Mouse (Mus musculus): ENCODE data around the gene Gdap2. TPM values are rescaled to one million over a fixed set of nuclear protein-coding genes. Genes with fewer than 3 reads are reported as not detected.

Gdap2 gene
- polyA plus RNA-seq, 2 experiments = 23.3 to 36.0 TPM

DNA sequence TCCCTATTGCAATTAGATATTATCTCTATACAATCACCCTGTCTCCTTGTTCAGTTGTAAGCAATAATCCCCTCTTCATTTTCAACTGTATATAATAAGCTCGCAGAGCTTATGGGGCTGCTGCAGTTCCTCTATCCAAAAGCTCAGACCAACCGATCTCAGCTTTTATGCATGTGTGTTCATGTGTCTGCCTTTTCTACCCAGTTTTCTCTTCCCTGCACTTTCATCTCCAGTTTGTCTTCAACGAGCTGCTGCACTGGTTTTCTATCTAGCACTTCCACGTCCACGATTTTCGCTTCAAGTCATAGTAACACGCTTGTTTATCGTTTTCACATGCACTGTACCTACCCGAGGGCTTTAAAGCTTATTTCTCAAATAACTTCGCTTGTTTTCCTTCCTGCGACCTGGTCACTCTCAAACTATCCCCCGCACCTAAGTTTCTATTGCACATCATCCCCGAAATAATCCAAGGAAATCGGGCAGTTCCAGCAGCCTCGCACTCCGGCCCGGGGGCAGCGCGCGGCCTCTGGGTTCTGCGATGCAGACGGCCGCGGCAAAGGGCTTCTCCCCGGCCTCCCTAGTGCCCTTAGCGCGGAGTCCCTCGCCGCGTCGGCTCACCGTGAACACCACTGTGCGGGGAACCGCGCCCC lies 391 bp upstream of the Gdap2 start:
- ATAC-seq (ENCODE audit: low FRiP score, low read depth) = peak; percentile 56; the same call in 1 of the 2 replicates
- H3K36me3 ChIP-seq (ENCODE audit: control insufficient read depth, insufficient read depth, low read length) = peaks cover 33% of the 10 kb centered on the region

DNA sequence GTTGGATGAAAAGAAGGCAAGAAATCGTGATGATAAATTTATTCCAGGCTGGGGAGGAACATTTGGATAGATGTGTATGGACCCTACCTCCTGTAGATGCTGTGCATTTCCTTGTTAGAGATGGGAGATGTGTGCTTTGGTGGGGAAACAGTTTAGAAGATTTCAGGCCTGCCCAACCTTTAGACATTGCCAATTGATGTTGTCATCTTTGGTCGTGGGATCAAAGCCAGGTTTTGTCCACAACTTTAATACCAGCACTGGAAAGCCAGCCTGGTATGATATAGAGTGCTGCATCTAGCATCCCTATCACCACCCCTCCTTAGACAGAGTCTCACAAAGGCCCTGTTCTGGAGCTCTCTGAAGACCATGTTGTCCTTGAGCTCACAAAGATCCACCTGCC lies 1.4 kb downstream of the Gdap2 start:
- TF ChIP-seq POLR2A (IDR thresholded peaks at IDR 0.05; ENCODE audit: borderline replicate concordance, extremely low read depth, insufficient read depth, insufficient read length) = no peak
- WGBS = 85% methylated on average over 2 of the region's 2 CpGs
- no peak overlapping the region for H3K4me2 ChIP-seq (replicated peaks; ENCODE audit: low read depth, low read length, severe bottlenecking)

More for the DNA sequence above, 391 bp upstream of the Gdap2 start:
- Histone ChIP-seq H3K9ac (ENCODE audit: low read depth, low read length, severe bottlenecking) (peak overlapping the region; percentile 82), H3K4me3 (replicated peaks; ENCODE audit: low read length) (peak overlapping the region; percentile 82), H3K4me2 (replicated peaks; ENCODE audit: low read depth, low read length, severe bottlenecking) (peak overlapping the region; percentile 76), H3K27ac (replicated peaks; ENCODE audit: low read depth, low read length) (peak overlapping the region; percentile 58; the same call in 1 of the 2 replicates), H3K9me3 (ENCODE audit: control insufficient read depth, low read length) (no peaks in the 10 kb centered on the region), H3K4me1 (ENCODE audit: control insufficient read depth, insufficient read depth, low read length) (peaks cover 7% of the 10 kb centered on the region), H3K27me3 (ENCODE audit: control insufficient read depth, insufficient read depth, low read length) (no peaks in the 10 kb centered on the region)
- WGBS = 2% methylated on average over 32 of the region's 35 CpGs
- TF ChIP-seq POLR2A (IDR thresholded peaks at IDR 0.05; ENCODE audit: borderline replicate concordance, extremely low read depth, insufficient read depth, insufficient read length) = no peak
- no peak for DNase-seq (ENCODE audit: low spot score)

GRCm38 (mm10) chr3:100164991-100165390 lies 2.8 kb downstream of the Gdap2 start:
- Histone ChIP-seq H3K27me3 (ENCODE audit: control insufficient read depth, insufficient read depth, low read length) (no peaks in the 10 kb centered on the region), H3K4me1 (ENCODE audit: control insufficient read depth, insufficient read depth, low read length) (peaks cover 7% of the 10 kb centered on the region), H3K4me2 (replicated peaks; ENCODE audit: low read depth, low read length, severe bottlenecking) (no peak overlapping the region), H3K27ac (replicated peaks; ENCODE audit: low read depth, low read length) (no peak overlapping the region), H3K9me3 (ENCODE audit: control insufficient read depth, low read length) (no peaks in the 10 kb centered on the region), H3K4me3 (replicated peaks; ENCODE audit: low read length) (no peak overlapping the region), H3K9ac (ENCODE audit: low read depth, low read length, severe bottlenecking) (no peak overlapping the region), H3K36me3 (ENCODE audit: control insufficient read depth, insufficient read depth, low read length) (peaks cover 13% of the 10 kb centered on the region)
- TF ChIP-seq POLR2A (IDR thresholded peaks at IDR 0.05; ENCODE audit: borderline replicate concordance, extremely low read depth, insufficient read depth, insufficient read length) = no peak
- ATAC-seq (ENCODE audit: low FRiP score, low read depth) = no peak
- no peak for DNase-seq (ENCODE audit: low spot score)

More for the DNA sequence above, 1.4 kb downstream of the Gdap2 start:
- peaks cover 7% of the 10 kb centered on the region for H3K4me1 ChIP-seq (ENCODE audit: control insufficient read depth, insufficient read depth, low read length)
- H3K36me3 ChIP-seq (ENCODE audit: control insufficient read depth, insufficient read depth, low read length) = peaks cover 22% of the 10 kb centered on the region
- no peak overlapping the region for H3K27ac ChIP-seq (replicated peaks; ENCODE audit: low read depth, low read length)
- H3K4me3 ChIP-seq (replicated peaks; ENCODE audit: low read length) = no peak overlapping the region
- DNase-seq (ENCODE audit: low spot score) (no peak), ATAC-seq (ENCODE audit: low FRiP score, low read depth) (no peak)
- H3K9ac ChIP-seq (ENCODE audit: low read depth, low read length, severe bottlenecking) = no peak overlapping the region
- no peaks in the 10 kb centered on the region for H3K27me3 ChIP-seq (ENCODE audit: control insufficient read depth, insufficient read depth, low read length)
- no peaks in the 10 kb centered on the region for H3K9me3 ChIP-seq (ENCODE audit: control insufficient read depth, low read length)

DNA sequence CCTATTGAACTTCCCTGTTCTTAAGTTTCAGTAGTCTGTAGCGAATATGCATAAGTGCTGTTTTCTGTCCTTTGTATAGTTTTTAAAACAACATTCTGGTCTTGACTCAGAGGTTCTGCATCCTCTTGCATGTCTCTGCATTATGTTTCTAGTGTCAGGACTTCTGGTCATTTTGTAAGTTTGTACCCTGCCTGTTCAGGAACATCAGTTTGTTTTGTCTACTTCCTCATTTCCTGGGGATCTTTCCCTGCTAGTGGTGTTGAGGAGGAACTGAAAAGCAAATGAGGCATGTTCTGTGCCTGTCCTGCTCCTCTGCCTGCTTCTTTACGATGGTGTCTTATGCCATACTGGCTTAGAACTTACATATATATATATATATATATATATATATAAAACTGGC lies 13.8 kb downstream of the Gdap2 start:
- no peak for DNase-seq (ENCODE audit: low spot score)
- no peak for ATAC-seq (ENCODE audit: low FRiP score, low read depth)
- Histone ChIP-seq H3K27ac (replicated peaks; ENCODE audit: low read depth, low read length) (no peak overlapping the region), H3K27me3 (ENCODE audit: control insufficient read depth, insufficient read depth, low read length) (no peaks in the 10 kb centered on the region), H3K9ac (ENCODE audit: low read depth, low read length, severe bottlenecking) (no peak overlapping the region), H3K4me1 (ENCODE audit: control insufficient read depth, insufficient read depth, low read length) (no peaks in the 10 kb centered on the region), H3K36me3 (ENCODE audit: control insufficient read depth, insufficient read depth, low read length) (peaks cover 71% of the 10 kb centered on the region), H3K4me2 (replicated peaks; ENCODE audit: low read depth, low read length, severe bottlenecking) (no peak overlapping the region), H3K9me3 (ENCODE audit: control insufficient read depth, low read length) (no peaks in the 10 kb centered on the region), H3K4me3 (replicated peaks; ENCODE audit: low read length) (no peak overlapping the region)
- 89% methylated on average over 2 of the region's 2 CpGs for WGBS
- TF ChIP-seq POLR2A (IDR thresholded peaks at IDR 0.05; ENCODE audit: borderline replicate concordance, extremely low read depth, insufficient read depth, insufficient read length) = no peak

- H3K36me3 ChIP-seq (ENCODE audit: control insufficient read depth, insufficient read depth, low read length) = peaks cover 46% of the 10 kb centered on the region
- H3K4me2 ChIP-seq (replicated peaks; ENCODE audit: low read depth, low read length, severe bottlenecking) = no peak overlapping the region
- H3K9ac ChIP-seq (ENCODE audit: low read depth, low read length, severe bottlenecking) = no peak overlapping the region
- no peak overlapping the region for H3K4me3 ChIP-seq (replicated peaks; ENCODE audit: low read length)
- no peaks in the 10 kb centered on the region for H3K27me3 ChIP-seq (ENCODE audit: control insufficient read depth, insufficient read depth, low read length)
- no peak overlapping the region for H3K27ac ChIP-seq (replicated peaks; ENCODE audit: low read depth, low read length)
- WGBS = 75% methylated on average over 3 of the region's 3 CpGs
- DNase-seq (ENCODE audit: low spot score) (no peak), ATAC-seq (ENCODE audit: low FRiP score, low read depth) (no peak)
- H3K4me1 ChIP-seq (ENCODE audit: control insufficient read depth, insufficient read depth, low read length) = no peaks in the 10 kb centered on the region
- TF ChIP-seq POLR2A (IDR thresholded peaks at IDR 0.05; ENCODE audit: borderline replicate concordance, extremely low read depth, insufficient read depth, insufficient read length) = no peak
- H3K9me3 ChIP-seq (ENCODE audit: control insufficient read depth, low read length) = no peaks in the 10 kb centered on the region
Observed at GRCm38 (mm10) chr3:100180471-100180870, 18.3 kb downstream of the Gdap2 start.

Data from limb, embryonic 14.5 days (tissue).